Mouse (Mus musculus): Measurements from ENCODE around the gene Slc15a3. TPM values are rescaled to one million over a fixed set of nuclear protein-coding genes. Genes with fewer than 3 reads are reported as not detected.

Slc15a3 gene
- total and polyA plus RNA-seq, 3 experiments, result not detected

Other genes with a start within 250 kb of the Slc15a3 start
- 363 and 365 TPM in 2 replicates for gene Ddb1, start 234.4 kb upstream of the Slc15a3 start, total RNA-seq (2012; rRNA removed)
- gene Ddb1, start 234.4 kb upstream of the Slc15a3 start, polyA plus RNA-seq (2012; ENCODE audit: insufficient read depth in 1 of 2, insufficient read length in 2 of 2, low read depth in 1 of 2, low replicate concordance in 2 of 2, missing spikeins in 1 of 2), result 100 to 1,000 TPM; 116 to 459 TPM
- 3.6 and 3.7 TPM in 2 replicates for gene Tkfc, start 234.1 kb upstream of the Slc15a3 start, total RNA-seq (2012; rRNA removed)
- gene Tkfc, start 234.1 kb upstream of the Slc15a3 start, polyA plus RNA-seq (2012; ENCODE audit: insufficient read depth in 1 of 2, insufficient read length in 2 of 2, low read depth in 1 of 2, low replicate concordance in 2 of 2, missing spikeins in 1 of 2), result 10 to 100 TPM in 1 of 2 experiments, not detected in 1; 12.8 TPM
- 0.04 and 0.23 TPM in 2 replicates for gene Vwce, start 205.5 kb upstream of the Slc15a3 start, total RNA-seq (2012; rRNA removed)
- 100 to 1,000 TPM in 1 of 2 experiments, 1 to 10 TPM in 1; 1.8 to 666 TPM for gene Vwce, start 205.5 kb upstream of the Slc15a3 start, polyA plus RNA-seq (2012; ENCODE audit: insufficient read depth in 1 of 2, insufficient read length in 2 of 2, low read depth in 1 of 2, low replicate concordance in 2 of 2, missing spikeins in 1 of 2)
- not detected in 2 replicates for gene Pga5, start 161.7 kb upstream of the Slc15a3 start, total RNA-seq (2012; rRNA removed)
- not detected for gene Pga5, start 161.7 kb upstream of the Slc15a3 start, polyA plus RNA-seq (2012; ENCODE audit: insufficient read depth in 1 of 2, insufficient read length in 2 of 2, low read depth in 1 of 2, low replicate concordance in 2 of 2, missing spikeins in 1 of 2)
- 6.5 and 8.1 TPM in 2 replicates for gene Vps37c, start 151.0 kb upstream of the Slc15a3 start, total RNA-seq (2012; rRNA removed)
- 10 to 100 TPM in 1 of 2 experiments, not detected in 1; 11.9 TPM for gene Vps37c, start 151.0 kb upstream of the Slc15a3 start, polyA plus RNA-seq (2012; ENCODE audit: insufficient read depth in 1 of 2, insufficient read length in 2 of 2, low read depth in 1 of 2, low replicate concordance in 2 of 2, missing spikeins in 1 of 2)
- not detected in 2 replicates for gene Cd5, start 100.7 kb upstream of the Slc15a3 start, total RNA-seq (2012; rRNA removed)
- gene Cd5, start 100.7 kb upstream of the Slc15a3 start, polyA plus RNA-seq (2012; ENCODE audit: insufficient read depth in 1 of 2, insufficient read length in 2 of 2, low read depth in 1 of 2, low replicate concordance in 2 of 2, missing spikeins in 1 of 2), result not detected
- gene Cd6, start 9.7 kb upstream of the Slc15a3 start, total RNA-seq (2012; rRNA removed), result not detected in 2 replicates
- gene Cd6, start 9.7 kb upstream of the Slc15a3 start, polyA plus RNA-seq (2012; ENCODE audit: insufficient read depth in 1 of 2, insufficient read length in 2 of 2, low read depth in 1 of 2, low replicate concordance in 2 of 2, missing spikeins in 1 of 2), result not detected
- not detected in 2 replicates for gene Tmem132a, start 30.2 kb downstream of the Slc15a3 start, total RNA-seq (2012; rRNA removed)
- not detected for gene Tmem132a, start 30.2 kb downstream of the Slc15a3 start, polyA plus RNA-seq (2012; ENCODE audit: insufficient read depth in 1 of 2, insufficient read length in 2 of 2, low read depth in 1 of 2, low replicate concordance in 2 of 2, missing spikeins in 1 of 2)
- gene Tmem109, start 42.3 kb downstream of the Slc15a3 start, total RNA-seq (2012; rRNA removed), result 20.6 and 30.4 TPM in 2 replicates
- gene Tmem109, start 42.3 kb downstream of the Slc15a3 start, polyA plus RNA-seq (2012; ENCODE audit: insufficient read depth in 1 of 2, insufficient read length in 2 of 2, low read depth in 1 of 2, low replicate concordance in 2 of 2, missing spikeins in 1 of 2), result 10 to 100 TPM in 1 of 2 experiments, not detected in 1; 42.4 TPM
- gene Prpf19, start 55.5 kb downstream of the Slc15a3 start, total RNA-seq (2012; rRNA removed), result 154 and 158 TPM in 2 replicates
- 100 to 1,000 TPM; 128 to 363 TPM for gene Prpf19, start 55.5 kb downstream of the Slc15a3 start, polyA plus RNA-seq (2012; ENCODE audit: insufficient read depth in 1 of 2, insufficient read length in 2 of 2, low read depth in 1 of 2, low replicate concordance in 2 of 2, missing spikeins in 1 of 2)
- gene Zp1, start 80.9 kb downstream of the Slc15a3 start, total RNA-seq (2012; rRNA removed), result not detected in 2 replicates
- not detected for gene Zp1, start 80.9 kb downstream of the Slc15a3 start, polyA plus RNA-seq (2012; ENCODE audit: insufficient read depth in 1 of 2, insufficient read length in 2 of 2, low read depth in 1 of 2, low replicate concordance in 2 of 2, missing spikeins in 1 of 2)
- gene Ptgdr2, start 97.4 kb downstream of the Slc15a3 start, total RNA-seq (2012; rRNA removed), result 0.33 and 0.46 TPM in 2 replicates
- under 1 TPM in 1 of 2 experiments, not detected in 1; 0.31 TPM for gene Ptgdr2, start 97.4 kb downstream of the Slc15a3 start, polyA plus RNA-seq (2012; ENCODE audit: insufficient read depth in 1 of 2, insufficient read length in 2 of 2, low read depth in 1 of 2, low replicate concordance in 2 of 2, missing spikeins in 1 of 2)
- 20.2 and 29.5 TPM in 2 replicates for gene Ccdc86, start 109.5 kb downstream of the Slc15a3 start, total RNA-seq (2012; rRNA removed)
- 10 to 100 TPM in 1 of 2 experiments, not detected in 1; 50.9 TPM for gene Ccdc86, start 109.5 kb downstream of the Slc15a3 start, polyA plus RNA-seq (2012; ENCODE audit: insufficient read depth in 1 of 2, insufficient read length in 2 of 2, low read depth in 1 of 2, low replicate concordance in 2 of 2, missing spikeins in 1 of 2)
- gene Ms4a10, start 134.9 kb downstream of the Slc15a3 start, total RNA-seq (2012; rRNA removed), result not detected in 2 replicates
- not detected for gene Ms4a10, start 134.9 kb downstream of the Slc15a3 start, polyA plus RNA-seq (2012; ENCODE audit: insufficient read depth in 1 of 2, insufficient read length in 2 of 2, low read depth in 1 of 2, low replicate concordance in 2 of 2, missing spikeins in 1 of 2)
- gene Ms4a15, start 153.5 kb downstream of the Slc15a3 start, total RNA-seq (2012; rRNA removed), result not detected in 2 replicates
- gene Ms4a15, start 153.5 kb downstream of the Slc15a3 start, polyA plus RNA-seq (2012; ENCODE audit: insufficient read depth in 1 of 2, insufficient read length in 2 of 2, low read depth in 1 of 2, low replicate concordance in 2 of 2, missing spikeins in 1 of 2), result not detected
- gene Ms4a18, start 178.3 kb downstream of the Slc15a3 start, total RNA-seq (2012; rRNA removed), result not detected in 2 replicates
- gene Ms4a18, start 178.3 kb downstream of the Slc15a3 start, polyA plus RNA-seq (2012; ENCODE audit: insufficient read depth in 1 of 2, insufficient read length in 2 of 2, low read depth in 1 of 2, low replicate concordance in 2 of 2, missing spikeins in 1 of 2), result not detected
- not detected in 2 replicates for gene Ms4a8a, start 241.4 kb downstream of the Slc15a3 start, total RNA-seq (2012; rRNA removed)
- not detected for gene Ms4a8a, start 241.4 kb downstream of the Slc15a3 start, polyA plus RNA-seq (2012; ENCODE audit: insufficient read depth in 1 of 2, insufficient read length in 2 of 2, low read depth in 1 of 2, low replicate concordance in 2 of 2, missing spikeins in 1 of 2)